In genomic region chr1:172499765-172500441, GRCm38 (mm10) we compare ENCODE assay signal across 8 mouse cellular contexts. TPM values are rescaled to one million over a fixed set of nuclear protein-coding genes. Genes with fewer than 3 reads are reported as not detected.
DNase-seq lines count a peak whose midpoint lies in the region; ATAC-seq lines count a peak whose summit lies in the region.

Gene Tagln2, plus strand, starts transcription at chr1:172500047.

- H3K36me3 ChIP-seq in erythroblast, embryonic 14.5 days (ENCODE audit: control insufficient read depth) = no peaks in the 10 kb centered on the region; the same call in 1 of the 2 replicates
- H3K36me3 ChIP-seq in heart, embryonic 16.5 days (ENCODE audit: control insufficient read depth, insufficient read depth) = peaks cover 3% of the 10 kb centered on the region; the same call in 1 of the 2 replicates
- peaks cover 1% of the 10 kb centered on the region; the same call in 1 of the 2 replicates for H3K36me3 ChIP-seq in macrophage (ENCODE audit: inconsistent target)

- ATAC-seq in heart, embryonic 16.5 days (replicated peaks; ENCODE audit: extremely low read depth, insufficient read depth, low FRiP score) = peak; percentile 65

- peaks cover 32% of the 10 kb centered on the region for H3K4me1 ChIP-seq in erythroblast, embryonic 14.5 days (ENCODE audit: control insufficient read depth)
- peaks cover 32% of the 10 kb centered on the region for H3K4me1 ChIP-seq in heart, embryonic 16.5 days (ENCODE audit: control insufficient read depth, insufficient read depth, low read length)

- 3% methylated on average over 30 of the region's 30 CpGs for WGBS in heart, embryonic 16.5 days
- WGBS in macrophage (ENCODE audit: missing documents) = 2% methylated on average over 30 of the region's 30 CpGs

- H3K27ac ChIP-seq in heart, embryonic 16.5 days (ENCODE audit: low read length) = peak within 1 kb of the TSS; percentile 69
- H3K27ac ChIP-seq in macrophage = peak within 1 kb of the TSS; percentile 96

- H3K4me3 ChIP-seq in erythroblast, embryonic 14.5 days (replicated peaks) = peak within 1 kb of the TSS; percentile 53
- H3K4me3 ChIP-seq in heart, embryonic 16.5 days (ENCODE audit: low read length) = peak within 1 kb of the TSS; percentile 65
- peak within 1 kb of the TSS; percentile 82 for H3K4me3 ChIP-seq in macrophage (ENCODE audit: inconsistent target)

- H3K4me2 ChIP-seq in heart, embryonic 16.5 days (ENCODE audit: low read depth, low read length) = peak within 1 kb of the TSS; percentile 67

- H3K9me3 ChIP-seq in erythroblast, embryonic 14.5 days (ENCODE audit: control insufficient read depth, low read length) = no peaks in the 10 kb centered on the region
- no peaks in the 10 kb centered on the region for H3K9me3 ChIP-seq in heart, embryonic 16.5 days (replicated peaks; ENCODE audit: control insufficient read depth, low read length)

- DNase-seq in B cell, adult 2 months = peak; percentile 70 to 71
- DNase-seq in T-cell, adult 2 months (ENCODE audit: low spot score) = peak; percentile 39
- peak; percentile 93 to 95 for DNase-seq in kidney, postnatal 25 days
- peak; percentile 65 for DNase-seq in skeletal muscle tissue, adult 2 months (ENCODE audit: low read depth, low spot score)
- DNase-seq in c-Kit-positive CD71-positive TER-119-positive erythroid progenitor cells, embryonic 14.5 days (ENCODE audit: low spot score) = no peak

- peaks cover 47% of the 10 kb centered on the region for H3K79me2 ChIP-seq in macrophage (ENCODE audit: inconsistent target)

- peaks cover 35% of the 10 kb centered on the region for H3K27me3 ChIP-seq in erythroblast, embryonic 14.5 days (ENCODE audit: control insufficient read depth)
- H3K27me3 ChIP-seq in heart, embryonic 16.5 days (ENCODE audit: control insufficient read depth, insufficient read depth, low read length) = no peaks in the 10 kb centered on the region

- peak within 1 kb of the TSS; percentile 74 for H3K9ac ChIP-seq in heart, embryonic 16.5 days (ENCODE audit: low read length)

RNA-seq across cellular contexts. Expression of gene Tagln2, which starts in this region (rescaled TPM):
- 2.6 and 2.9 TPM in 2 replicates for polyA plus RNA-seq in erythroblast, embryonic 14.5 days (2012)
- polyA plus RNA-seq in heart, embryonic 16.5 days (2015; fragmentation: Nextera tagmentation; extraction: Ambion mirVana) = 323 and 328 TPM in 2 replicates
- total RNA-seq in macrophage (2018; cell fraction: chromatin; rRNA removed) = 100 to 1,000 TPM in 13 of 26 experiments, 10 to 100 TPM in 13; 30.9 to 294 (median 104) TPM
- total RNA-seq in macrophage (2018; cell fraction: cytosol; rRNA removed) = 100 to 1,000 TPM; 222 to 636 (median 285) TPM
- total RNA-seq in macrophage (2018; cell fraction: nucleus; rRNA removed) = 100 to 1,000 TPM in 23 of 26 experiments, 10 to 100 TPM in 3; 72.7 to 364 (median 181) TPM
- 178 to 475 TPM (median 441 TPM) in 3 replicates for polyA plus RNA-seq in macrophage (2018)

Comparison
In these comparisons a context has a peak if more than half of its experiments do, and no peak if none do; other contexts are left out.
1. RNA of gene Tagln2 (polyA plus RNA-seq): 178 to 475 TPM in macrophage and 323 to 328 TPM in heart, embryonic 16.5 days; 2.6 to 2.9 TPM in erythroblast, embryonic 14.5 days; every median in the first group is over 10 times any median in the second.
2. Peak in every context shown above with its lines, with median percentiles within 50 percentile points of each other: H3K4me3 ChIP-seq.